Mouse (Mus musculus): ENCODE measurements at regions not wholly inside any gene's neighbourhood (a gene's known extent, or its start where the extent isn't known, plus 50 kb on each side); places are given as distances from the start of the nearest gene placed in this dataset.

DNA sequence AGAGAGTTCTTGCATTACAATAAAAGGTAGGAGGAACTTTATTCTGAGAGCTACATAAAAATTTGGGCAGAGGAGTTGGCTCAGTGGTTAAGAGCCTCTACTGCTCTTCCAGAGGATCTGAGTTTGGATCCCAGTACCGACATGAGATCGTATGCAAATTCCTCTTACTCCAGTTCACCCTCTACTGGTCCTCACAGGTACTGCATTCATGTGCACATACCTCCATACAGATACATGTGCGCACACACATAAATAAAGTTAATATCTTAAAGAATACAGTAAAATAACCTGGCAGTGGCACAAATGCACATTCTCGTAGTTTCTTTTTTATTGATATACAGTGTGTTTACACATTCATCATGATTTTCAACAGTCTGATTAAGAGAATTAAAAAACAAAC is 232.4 kb downstream of the Vps13c start:
- H3K27me3 ChIP-seq (ENCODE audit: control insufficient read depth, insufficient read depth, low read length): no peaks in the 10 kb centered on the region
- H3K27ac ChIP-seq (ENCODE audit: insufficient read depth, low read length): no peak overlapping the region
- no peak for TF ChIP-seq POLR2A (IDR thresholded peaks at IDR 0.05; ENCODE audit: borderline replicate concordance, insufficient read depth, low read length)
- TF ChIP-seq CTCF (IDR thresholded peaks at IDR 0.05; ENCODE audit: borderline replicate concordance, insufficient read depth, low read depth, low read length): no peak
- no peak for DNase-seq
- 94% methylated on average over 4 of the region's 4 CpGs for whole genome bisulfite sequencing
- H3K4me3 ChIP-seq (replicated peaks; ENCODE audit: insufficient read depth, low read depth, low read length): no peak overlapping the region
- H3K4me1 ChIP-seq (ENCODE audit: control insufficient read depth, insufficient read depth, low read length): no peaks in the 10 kb centered on the region

DNA sequence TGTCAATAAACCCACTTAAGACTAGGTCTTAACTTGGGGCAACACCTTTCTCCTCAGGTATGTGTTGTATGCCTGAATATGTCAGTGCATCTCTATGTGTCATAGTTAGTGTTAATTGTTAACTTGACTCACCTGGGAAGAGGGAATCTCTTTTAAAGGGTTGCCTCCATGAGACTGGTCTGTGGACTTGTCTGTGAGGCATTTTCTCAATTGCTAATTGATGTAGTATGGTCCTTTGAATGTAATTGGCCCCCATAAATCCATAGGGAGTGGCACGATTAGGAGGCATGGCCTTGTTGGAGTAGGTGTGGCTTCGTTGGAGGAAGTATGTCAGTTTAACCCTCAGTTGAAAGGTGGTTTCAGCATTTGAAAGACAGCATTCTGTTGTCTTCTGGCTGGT is 237.1 kb downstream of the Vps13c start:
- WGBS: 73% methylated on average over 2 of the region's 2 CpGs
- H3K27me3 ChIP-seq (ENCODE audit: control insufficient read depth, insufficient read depth, low read length): no peaks in the 10 kb centered on the region
- no peak overlapping the region for H3K4me3 ChIP-seq (replicated peaks; ENCODE audit: insufficient read depth, low read depth, low read length)
- DNase-seq: no peak
- TF ChIP-seq POLR2A (IDR thresholded peaks at IDR 0.05; ENCODE audit: borderline replicate concordance, insufficient read depth, low read length) (no peak), CTCF (IDR thresholded peaks at IDR 0.05; ENCODE audit: borderline replicate concordance, insufficient read depth, low read depth, low read length) (no peak)
- no peaks in the 10 kb centered on the region for H3K4me1 ChIP-seq (ENCODE audit: control insufficient read depth, insufficient read depth, low read length)
- H3K27ac ChIP-seq (ENCODE audit: insufficient read depth, low read length): no peak overlapping the region

DNA sequence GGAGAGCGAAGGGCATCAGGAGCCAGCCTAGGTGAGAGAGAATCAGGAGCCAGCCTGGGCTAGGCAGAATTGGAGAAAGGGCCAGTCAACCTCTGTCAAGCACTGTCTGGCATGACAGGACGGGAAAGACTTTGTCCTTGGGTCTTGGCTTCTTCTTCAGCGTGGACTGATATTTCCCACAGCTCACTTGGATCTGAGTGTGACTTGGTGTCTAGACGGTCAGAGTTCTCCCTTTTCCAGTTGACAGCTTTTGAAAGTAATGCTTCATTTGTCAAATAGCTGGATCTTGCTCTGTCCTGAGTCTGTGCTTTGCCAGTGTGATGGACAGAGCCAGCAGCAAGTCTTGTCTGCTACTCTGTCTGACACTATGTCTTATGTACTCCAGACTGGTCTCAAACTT is 243.1 kb downstream of the Vps13c start:
- 69% methylated on average over 4 of the region's 4 CpGs for WGBS
- Histone ChIP-seq H3K27ac (ENCODE audit: insufficient read depth, low read length) (no peak overlapping the region), H3K4me3 (replicated peaks; ENCODE audit: insufficient read depth, low read depth, low read length) (no peak overlapping the region), H3K27me3 (ENCODE audit: control insufficient read depth, insufficient read depth, low read length) (no peaks in the 10 kb centered on the region), H3K4me1 (ENCODE audit: control insufficient read depth, insufficient read depth, low read length) (no peaks in the 10 kb centered on the region)
- no peak for DNase-seq
- TF ChIP-seq POLR2A (IDR thresholded peaks at IDR 0.05; ENCODE audit: borderline replicate concordance, insufficient read depth, low read length): no peak
- TF ChIP-seq CTCF (IDR thresholded peaks at IDR 0.05; ENCODE audit: borderline replicate concordance, insufficient read depth, low read depth, low read length): no peak

DNA sequence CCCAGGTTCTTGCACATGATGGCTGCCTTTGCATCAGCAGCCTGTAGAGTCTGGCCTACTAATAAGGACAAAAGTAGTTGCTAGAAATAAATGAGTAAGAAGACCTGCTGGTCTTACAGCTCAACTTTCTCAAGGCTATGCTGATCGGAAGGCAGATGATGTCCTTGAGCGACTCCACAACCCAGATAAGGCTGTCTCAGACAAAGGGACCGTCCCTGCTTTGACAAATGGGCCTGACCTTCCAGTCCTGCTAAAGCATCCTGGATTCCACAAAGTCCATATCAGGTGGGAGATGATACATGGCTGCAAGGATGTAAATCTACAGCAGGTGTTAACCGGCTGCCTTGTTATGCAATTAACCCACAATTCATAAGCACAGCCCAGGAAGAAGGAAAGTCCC is 244.8 kb downstream of the Vps13c start:
- H3K27ac ChIP-seq (ENCODE audit: insufficient read depth, low read length): no peak overlapping the region
- no peak overlapping the region for H3K4me3 ChIP-seq (replicated peaks; ENCODE audit: insufficient read depth, low read depth, low read length)
- DNase-seq: no peak
- H3K4me1 ChIP-seq (ENCODE audit: control insufficient read depth, insufficient read depth, low read length): no peaks in the 10 kb centered on the region
- TF ChIP-seq CTCF (IDR thresholded peaks at IDR 0.05; ENCODE audit: borderline replicate concordance, insufficient read depth, low read depth, low read length) (no peak), POLR2A (IDR thresholded peaks at IDR 0.05; ENCODE audit: borderline replicate concordance, insufficient read depth, low read length) (no peak)
- H3K27me3 ChIP-seq (ENCODE audit: control insufficient read depth, insufficient read depth, low read length): no peaks in the 10 kb centered on the region
- 93% methylated on average over 4 of the region's 4 CpGs for WGBS

DNA sequence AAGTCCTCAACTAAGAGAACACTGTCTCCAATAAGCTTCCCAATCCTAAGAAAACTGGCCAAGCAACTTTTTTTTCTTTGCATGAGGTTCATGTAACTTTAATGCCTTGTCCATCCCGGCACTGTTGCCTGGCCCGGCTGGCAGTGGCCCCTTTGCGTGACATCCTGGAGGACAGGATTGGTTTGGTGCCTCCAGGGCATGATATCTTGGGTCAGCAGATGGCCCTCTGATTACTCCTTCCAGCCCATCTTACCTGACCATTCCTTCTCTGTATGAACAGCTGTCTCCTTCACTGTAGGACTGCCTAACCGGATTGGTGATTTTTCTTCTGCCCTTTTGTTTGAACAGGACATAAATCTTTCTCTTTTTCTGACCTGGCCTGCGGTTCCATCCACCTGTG is 254.4 kb downstream of the Vps13c start:
- WGBS: 84% methylated on average over 5 of the region's 5 CpGs

DNA sequence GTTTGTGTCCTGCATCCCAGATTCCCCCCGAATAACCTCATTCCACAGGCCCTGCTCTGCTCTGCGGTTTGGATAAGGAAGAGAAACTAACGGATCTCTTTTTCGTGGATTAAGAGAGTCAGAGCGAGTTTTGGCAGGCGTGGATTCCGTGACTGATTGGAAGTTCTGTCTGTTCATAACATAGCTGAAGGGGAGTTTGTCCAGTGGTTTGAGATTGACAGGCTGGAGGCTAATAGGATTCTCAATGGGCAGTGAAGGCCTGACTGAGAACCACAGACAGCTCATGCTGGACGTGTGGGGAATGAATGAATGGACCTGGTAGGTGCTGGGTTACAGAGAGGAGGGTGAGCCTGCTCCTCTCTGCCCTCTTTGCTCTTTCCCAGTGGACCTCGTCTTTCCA is 269.6 kb downstream of the Vps13c start:
- Histone ChIP-seq H3K27me3 (ENCODE audit: control insufficient read depth, insufficient read depth, low read length) (no peaks in the 10 kb centered on the region), H3K4me3 (replicated peaks; ENCODE audit: insufficient read depth, low read depth, low read length) (no peak overlapping the region), H3K27ac (ENCODE audit: insufficient read depth, low read length) (no peak overlapping the region), H3K4me1 (ENCODE audit: control insufficient read depth, insufficient read depth, low read length) (no peaks in the 10 kb centered on the region)
- DNase-seq: no peak
- TF ChIP-seq CTCF (IDR thresholded peaks at IDR 0.05; ENCODE audit: borderline replicate concordance, insufficient read depth, low read depth, low read length) (no peak), POLR2A (IDR thresholded peaks at IDR 0.05; ENCODE audit: borderline replicate concordance, insufficient read depth, low read length) (no peak)
- 60% methylated on average over 9 of the region's 9 CpGs for WGBS

More for the DNA sequence above, 254.4 kb downstream of the Vps13c start:
- DNase-seq: peak in 1 of 2 experiments; percentile 53
- H3K27ac ChIP-seq (ENCODE audit: insufficient read depth, low read length): no peak overlapping the region
- no peaks in the 10 kb centered on the region for H3K4me1 ChIP-seq (ENCODE audit: control insufficient read depth, insufficient read depth, low read length)
- no peaks in the 10 kb centered on the region for H3K27me3 ChIP-seq (ENCODE audit: control insufficient read depth, insufficient read depth, low read length)
- no peak overlapping the region for H3K4me3 ChIP-seq (replicated peaks; ENCODE audit: insufficient read depth, low read depth, low read length)
- no peak for TF ChIP-seq POLR2A (IDR thresholded peaks at IDR 0.05; ENCODE audit: borderline replicate concordance, insufficient read depth, low read length)
- TF ChIP-seq CTCF (IDR thresholded peaks at IDR 0.05; ENCODE audit: borderline replicate concordance, insufficient read depth, low read depth, low read length): no peak

DNA sequence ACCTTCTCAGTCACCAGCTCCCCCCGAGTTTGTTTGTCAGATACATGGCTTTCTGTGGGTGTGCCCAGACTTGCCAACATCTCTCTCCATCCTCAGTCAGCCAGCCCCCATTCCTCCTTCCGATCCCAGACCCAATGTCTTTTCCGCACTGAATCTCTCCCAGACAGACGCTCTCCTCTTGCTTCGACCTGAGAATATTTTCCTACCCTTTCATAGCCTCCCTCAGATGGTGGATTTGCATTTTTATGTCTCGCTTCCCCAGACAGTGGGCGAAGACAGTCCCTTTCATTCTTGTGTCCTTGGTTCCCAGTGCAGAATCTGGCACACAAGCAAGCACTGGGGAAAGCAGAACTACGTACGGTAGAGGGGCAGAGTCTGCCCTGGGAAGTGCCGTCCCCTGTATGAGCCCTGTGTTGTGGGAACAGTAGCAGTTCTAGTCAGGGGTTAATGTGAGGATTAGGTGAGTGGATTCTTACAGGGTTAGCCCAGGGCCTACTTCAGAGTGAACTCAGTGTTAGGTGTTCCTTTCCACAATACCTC is 275.0 kb downstream of the Vps13c start:
- WGBS: 86% methylated on average over 10 of the region's 10 CpGs
- H3K4me1 ChIP-seq (ENCODE audit: control insufficient read depth, insufficient read depth, low read length): peaks cover 3% of the 10 kb centered on the region; the same call in 1 of the 2 replicates
- H3K27ac ChIP-seq (ENCODE audit: insufficient read depth, low read length): no peak overlapping the region
- no peak overlapping the region for H3K4me3 ChIP-seq (replicated peaks; ENCODE audit: insufficient read depth, low read depth, low read length)
- DNase-seq: no peak
- TF ChIP-seq POLR2A (IDR thresholded peaks at IDR 0.05; ENCODE audit: borderline replicate concordance, insufficient read depth, low read length) (no peak), CTCF (IDR thresholded peaks at IDR 0.05; ENCODE audit: borderline replicate concordance, insufficient read depth, low read depth, low read length) (no peak)
- H3K27me3 ChIP-seq (ENCODE audit: control insufficient read depth, insufficient read depth, low read length): no peaks in the 10 kb centered on the region

DNA sequence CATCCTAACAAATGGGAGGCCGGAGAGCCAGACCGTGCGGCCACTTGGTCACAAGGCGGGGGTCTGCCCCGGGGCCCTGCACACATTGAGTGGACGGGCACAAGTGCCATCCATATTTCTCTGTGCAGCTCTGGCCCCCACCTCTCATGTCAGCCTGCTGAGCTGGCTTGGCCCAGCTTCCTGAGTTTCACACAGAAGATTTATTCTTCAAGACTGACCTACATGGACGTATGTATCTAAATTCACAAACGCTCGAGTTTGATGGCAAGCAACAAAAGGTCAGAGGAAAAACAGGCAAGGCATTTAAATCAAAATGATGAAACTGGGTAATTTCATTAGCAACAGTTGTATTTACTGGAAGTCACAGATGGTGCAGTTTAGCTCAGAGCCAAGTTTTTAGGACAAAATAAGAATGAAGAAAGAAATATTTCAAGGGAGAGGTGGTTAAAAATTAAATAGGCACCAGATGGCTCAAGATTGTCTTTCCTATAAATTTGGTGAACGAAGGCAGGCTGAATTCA is 276.1 kb downstream of the Vps13c start:
- Histone ChIP-seq H3K4me3 (replicated peaks; ENCODE audit: insufficient read depth, low read depth, low read length) (no peak overlapping the region), H3K4me1 (ENCODE audit: control insufficient read depth, insufficient read depth, low read length) (peaks cover 3% of the 10 kb centered on the region; the same call in 1 of the 2 replicates), H3K27me3 (ENCODE audit: control insufficient read depth, insufficient read depth, low read length) (no peaks in the 10 kb centered on the region), H3K27ac (ENCODE audit: insufficient read depth, low read length) (no peak overlapping the region)
- TF ChIP-seq CTCF (IDR thresholded peaks at IDR 0.05; ENCODE audit: borderline replicate concordance, insufficient read depth, low read depth, low read length): no peak
- no peak for TF ChIP-seq POLR2A (IDR thresholded peaks at IDR 0.05; ENCODE audit: borderline replicate concordance, insufficient read depth, low read length)
- peak; percentile 52 to 68 for DNase-seq
- 17% methylated on average over 10 of the region's 10 CpGs for WGBS
